Mouse (Mus musculus) splenic B cell, adult 2 months (primary cell): ENCODE results near the gene Serinc4.

Source experiments
- DNase-seq: peaks from one replicate; pipeline ENCODE4 v3.0.0-alpha.2; 2011; ENCODE audit warnings: low read depth, low spot score
- H3K27me3 ChIP-seq: 2 replicates; pipeline ENCODE4 v1.6.1; 2012; ENCODE audit warnings: mild to moderate bottlenecking, low read length, moderate library complexity, mixed read lengths; ENCODE audit not compliant: control insufficient read depth, poor library complexity, insufficient read depth, severe bottlenecking
- H3K36me3 ChIP-seq: 2 replicates; pipeline ENCODE4 v1.6.1; 2012; ENCODE audit warnings: mild to moderate bottlenecking, low read length, moderate library complexity, mixed read lengths; ENCODE audit not compliant: control insufficient read depth, poor library complexity, insufficient read depth, severe bottlenecking

Serinc4 gene

DNA sequence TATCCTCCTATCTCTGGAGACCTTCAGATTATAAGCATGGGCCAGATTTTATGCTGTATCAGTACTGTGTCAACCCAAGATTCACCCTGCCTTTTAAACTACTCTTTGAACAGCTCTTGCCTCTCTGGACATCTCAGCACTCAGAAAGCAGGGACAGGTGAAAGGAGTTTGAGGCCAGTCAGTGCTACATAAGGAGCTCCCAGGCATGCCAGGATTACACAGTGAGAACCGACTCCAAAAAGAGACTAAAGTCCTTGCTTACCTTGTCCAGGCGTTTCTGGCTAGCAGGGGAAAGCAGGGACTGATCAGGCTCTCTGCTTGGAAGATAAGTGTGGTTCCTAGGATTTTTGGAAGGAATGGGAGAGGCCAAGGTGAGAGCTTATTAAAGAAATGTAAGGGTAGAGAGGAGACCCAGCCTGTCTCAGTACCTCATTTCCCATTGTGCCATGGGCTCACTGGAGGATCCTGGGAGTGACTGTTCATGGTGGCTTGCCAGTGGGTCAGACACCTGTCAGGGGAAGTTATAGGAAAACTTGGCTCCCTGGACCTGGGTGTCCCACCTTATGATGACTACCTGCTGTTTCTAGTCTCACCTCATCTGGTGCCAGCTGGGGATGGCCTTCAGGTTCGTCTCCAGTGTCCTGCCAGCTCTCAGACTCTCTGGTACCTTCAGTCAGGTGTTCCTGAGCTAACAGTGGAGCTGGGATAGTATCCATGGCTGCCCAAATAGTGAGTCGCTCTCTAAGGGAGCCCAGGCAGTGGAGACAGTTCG is 15.6 kb downstream of the Serinc4 start:
- H3K27me3 ChIP-seq, result no peaks in the 10 kb centered on the region
- no peak for DNase-seq
- H3K36me3 ChIP-seq, result peaks cover 7% of the 10 kb centered on the region

DNA sequence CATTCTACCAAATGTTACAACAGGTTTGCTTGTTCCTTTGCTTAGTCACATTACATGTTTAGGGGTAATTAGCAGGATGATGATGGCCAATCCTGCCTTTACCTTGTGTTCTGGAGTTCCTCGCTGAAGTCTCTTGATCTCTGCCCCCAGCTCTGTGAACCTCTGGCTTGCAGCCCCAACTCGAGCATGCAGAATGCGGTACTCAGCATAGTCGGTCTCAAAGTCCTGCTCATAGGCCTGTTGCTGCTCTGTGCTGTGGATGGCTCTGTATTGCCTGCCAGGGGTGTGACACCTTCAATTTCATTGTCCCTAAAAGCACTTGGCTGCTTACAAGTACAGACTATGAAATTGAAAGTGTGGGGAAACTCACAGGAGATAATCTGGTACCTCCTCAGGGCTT is 16.8 kb downstream of the Serinc4 start:
- DNase-seq, result no peak
- no peaks in the 10 kb centered on the region for H3K27me3 ChIP-seq
- peaks cover 14% of the 10 kb centered on the region for H3K36me3 ChIP-seq

DNA sequence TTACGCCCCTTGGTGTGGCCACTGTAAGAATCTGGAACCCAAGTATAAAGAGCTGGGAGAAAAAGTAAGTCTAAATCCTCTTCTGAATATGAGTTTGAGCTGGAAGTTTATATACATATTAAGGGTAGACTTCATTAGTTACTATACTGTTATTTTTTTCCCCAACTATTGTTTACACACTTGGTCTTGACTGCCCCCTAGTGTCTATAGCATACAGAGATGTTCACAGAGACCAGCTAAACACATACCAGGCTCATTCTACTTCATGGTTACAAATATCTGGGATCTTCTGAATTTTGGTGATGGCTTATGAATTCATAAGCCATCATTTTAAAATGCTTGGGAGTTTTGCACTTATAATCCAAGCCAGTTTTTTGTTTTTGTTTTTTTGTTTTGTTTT is 21.7 kb downstream of the Serinc4 start:
- Histone ChIP-seq H3K27me3 (no peaks in the 10 kb centered on the region), H3K36me3 (peaks cover 25% of the 10 kb centered on the region)
- DNase-seq, result peak; percentile 78

DNA sequence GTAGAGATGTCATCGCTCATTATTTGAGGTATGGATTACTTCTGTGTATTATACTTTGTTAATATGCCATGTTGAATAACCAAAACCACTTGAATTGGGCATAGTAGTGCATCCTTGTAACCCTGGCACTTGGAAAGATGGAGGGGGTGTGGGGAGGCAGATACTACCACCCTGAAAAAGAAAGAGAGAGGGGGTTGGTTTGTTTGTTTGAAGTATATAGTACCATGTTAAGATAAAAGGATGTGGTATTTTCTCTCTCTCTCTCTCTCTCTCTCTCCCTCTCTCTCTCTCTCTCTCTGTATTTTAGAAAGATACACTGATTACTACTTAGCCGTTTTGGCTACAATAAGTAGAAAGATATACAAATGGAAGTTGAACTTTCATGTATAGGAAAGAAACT is 30.7 kb downstream of the Serinc4 start:
- Histone ChIP-seq H3K36me3 (peaks cover 13% of the 10 kb centered on the region), H3K27me3 (no peaks in the 10 kb centered on the region)
- DNase-seq, result no peak

DNA sequence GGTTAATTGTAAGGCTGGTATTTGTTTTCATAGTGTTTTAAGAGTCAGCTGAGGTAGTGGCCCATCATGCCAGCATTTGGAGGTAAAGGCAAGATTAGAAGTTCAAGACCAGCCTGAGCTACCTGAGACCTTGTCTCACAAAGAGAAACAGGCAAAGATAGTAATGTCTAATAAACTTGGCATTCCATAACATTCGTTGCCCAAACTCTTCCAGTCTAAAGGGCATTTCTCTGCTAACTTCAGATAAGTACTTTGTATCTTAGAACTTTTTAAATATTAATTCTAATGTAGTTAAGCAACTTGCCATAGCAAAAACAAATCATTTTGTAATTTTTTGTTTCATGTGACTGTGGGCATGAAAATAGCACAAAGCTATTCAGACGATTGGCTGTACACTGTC is 33.4 kb downstream of the Serinc4 start:
- peaks cover 6% of the 10 kb centered on the region; the same call in 1 of the 2 replicates for H3K36me3 ChIP-seq
- no peaks in the 10 kb centered on the region for H3K27me3 ChIP-seq
- no peak for DNase-seq

DNA sequence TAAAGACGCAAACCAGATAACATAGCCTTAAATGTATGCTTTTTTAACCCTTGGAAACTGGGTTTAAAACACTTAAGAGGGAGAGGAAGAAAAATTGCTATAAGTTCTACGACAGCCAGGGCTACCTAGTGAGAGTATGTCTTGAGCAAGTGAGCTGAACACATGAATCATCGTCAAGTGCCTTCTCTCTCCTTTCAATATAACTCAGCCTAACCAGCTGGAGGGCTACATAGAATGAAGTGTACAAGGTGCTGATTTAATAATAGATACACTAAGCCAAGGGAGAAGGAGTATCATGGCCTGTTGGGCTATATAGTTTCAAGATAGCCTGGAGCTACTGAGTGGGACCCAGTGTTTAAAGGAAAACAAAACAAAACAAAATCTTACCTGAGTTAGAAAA is 38.1 kb downstream of the Serinc4 start:
- H3K27me3 ChIP-seq, result no peaks in the 10 kb centered on the region
- no peak for DNase-seq

DNA sequence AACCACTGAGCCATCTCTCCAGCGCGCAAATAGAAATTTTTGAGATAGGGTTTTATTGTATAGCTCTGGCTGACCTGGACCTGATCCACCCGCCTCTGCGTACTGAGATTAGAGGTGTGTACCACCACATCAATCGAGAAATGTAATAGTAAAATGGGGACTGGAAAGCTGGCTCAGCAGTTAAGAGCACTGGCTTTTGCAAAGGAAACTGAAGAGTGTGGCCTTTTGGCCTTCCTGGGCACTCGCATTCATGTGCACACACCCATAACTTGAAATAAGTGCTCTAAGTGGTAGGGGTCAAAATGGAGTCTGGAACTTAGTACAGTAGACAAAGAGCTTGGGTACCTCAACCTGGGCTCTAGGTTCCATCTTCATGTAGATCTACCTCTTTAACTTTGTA is 40.2 kb downstream of the Serinc4 start:
- no peak for DNase-seq
- Histone ChIP-seq H3K36me3 (0 out of 2 replicates have a peak, but pooled peaks cover 4% of the 10 kb centered on the region), H3K27me3 (no peaks in the 10 kb centered on the region)

More for the DNA sequence above, 38.1 kb downstream of the Serinc4 start:
- peaks cover 6% of the 10 kb centered on the region; the same call in 1 of the 2 replicates for H3K36me3 ChIP-seq

DNA sequence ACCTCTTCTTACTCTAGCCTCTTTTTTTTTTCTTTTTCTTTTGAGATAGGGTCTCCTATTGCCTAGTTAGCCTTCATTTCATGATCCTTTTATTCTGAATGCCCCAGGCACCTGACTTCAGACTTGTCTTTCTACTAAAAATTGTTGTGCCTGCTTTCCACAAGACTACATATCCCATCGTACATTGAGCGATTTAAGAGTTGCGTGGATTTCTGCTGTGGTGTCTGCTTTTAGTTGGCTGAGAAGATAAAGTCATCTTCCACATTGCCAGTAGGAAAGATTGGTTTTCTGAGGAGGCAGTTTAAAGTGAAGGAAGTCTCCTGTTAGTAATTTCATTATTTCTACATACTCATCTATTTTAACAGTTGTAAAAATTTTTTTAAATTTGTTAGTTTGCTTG is 41.0 kb downstream of the Serinc4 start:
- no peak for DNase-seq
- H3K36me3 ChIP-seq, result 0 out of 2 replicates have a peak, but pooled peaks cover 4% of the 10 kb centered on the region
- no peaks in the 10 kb centered on the region for H3K27me3 ChIP-seq

DNA sequence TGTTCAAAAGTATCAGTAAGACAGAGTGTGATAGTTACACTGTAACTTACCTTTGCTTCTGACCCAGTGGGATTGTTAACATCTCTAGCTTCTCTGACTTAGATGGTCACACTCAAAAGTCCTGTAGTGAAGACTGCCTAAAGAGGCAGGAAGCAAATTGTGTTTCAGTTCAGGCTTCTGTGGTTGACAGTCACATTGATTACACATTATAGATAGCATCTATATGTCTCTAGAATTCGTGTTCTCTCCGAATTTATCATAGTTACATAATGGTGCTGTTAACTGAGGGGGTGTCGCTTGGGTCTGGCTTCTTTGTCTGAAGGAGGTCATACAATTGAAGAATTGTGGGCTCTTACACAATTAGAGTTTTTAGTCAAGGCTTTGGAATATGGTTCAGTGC is 41.5 kb downstream of the Serinc4 start:
- no peak for DNase-seq
- Histone ChIP-seq H3K27me3 (no peaks in the 10 kb centered on the region), H3K36me3 (0 out of 2 replicates have a peak, but pooled peaks cover 4% of the 10 kb centered on the region)

DNA sequence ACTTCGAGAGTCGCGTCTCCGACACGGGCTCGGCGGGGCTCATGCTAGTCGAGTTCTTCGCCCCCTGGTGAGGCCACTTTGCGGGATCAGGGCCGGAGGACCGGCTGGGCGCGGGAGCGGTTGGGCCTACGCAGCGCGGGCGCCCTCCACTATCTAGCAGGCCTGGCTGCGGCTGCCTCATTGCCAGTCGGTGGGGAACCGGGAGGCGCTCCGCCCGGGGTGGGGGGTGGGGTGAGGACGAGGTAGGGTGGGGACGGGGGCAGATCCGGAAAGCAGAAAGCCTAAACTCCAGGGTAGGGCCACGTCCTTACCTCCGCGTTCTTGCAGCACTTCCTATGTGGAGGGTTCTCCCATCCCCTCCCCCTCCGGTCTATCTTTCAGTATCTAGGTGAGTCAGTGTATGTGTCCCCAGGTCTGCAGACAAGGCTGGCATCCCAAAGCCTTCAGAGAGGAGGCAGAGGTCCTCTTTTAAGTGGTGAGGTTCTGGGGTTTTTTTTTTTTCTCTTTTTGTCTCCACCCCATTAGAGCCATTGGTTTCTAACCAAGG is 42.4 kb downstream of the Serinc4 start:
- H3K27me3 ChIP-seq, result no peaks in the 10 kb centered on the region
- H3K36me3 ChIP-seq, result 0 out of 2 replicates have a peak, but pooled peaks cover 4% of the 10 kb centered on the region
- DNase-seq, result peak; percentile 57

DNA sequence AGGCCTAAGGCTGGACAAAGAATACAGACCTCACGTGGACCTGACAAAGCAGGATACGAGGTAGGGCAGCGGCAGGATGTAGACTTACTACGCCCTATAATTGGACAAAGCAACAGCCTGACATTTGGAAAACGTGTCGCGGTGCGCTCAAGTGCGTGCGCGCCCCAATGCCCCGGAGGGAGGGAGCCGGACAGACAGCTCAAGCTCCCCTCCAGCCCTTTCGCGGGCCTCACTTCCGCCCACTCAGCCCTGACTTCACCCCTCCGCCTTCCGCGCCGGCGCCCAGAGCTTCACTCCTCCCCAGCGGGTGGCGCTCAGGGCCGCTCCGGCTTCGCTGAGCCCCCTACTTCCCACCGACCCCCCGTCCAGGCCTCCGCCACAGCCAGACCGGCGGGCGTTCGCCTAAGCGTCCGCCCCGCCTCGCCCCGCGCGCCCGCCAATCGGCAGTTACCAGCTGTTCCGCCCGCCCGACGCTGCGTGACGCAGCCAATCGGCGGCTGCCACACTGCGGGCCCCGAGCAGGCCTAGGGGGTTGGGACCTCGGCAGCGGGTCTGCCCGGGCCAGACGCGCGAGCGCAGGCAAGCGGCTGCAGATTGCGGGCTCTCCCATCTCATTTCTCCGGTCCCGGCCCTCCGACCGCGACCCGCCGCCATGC is 43.1 kb downstream of the Serinc4 start, which contains the start of the genes Pdia3 and Catsper2:
TSS of gene Pdia3 (plus strand) at position 389 of the 656 bp plus-strand sequence.
TSS of gene Catsper2 (minus strand) at position 406 of the 656 bp plus-strand sequence.
- peak; percentile 93 for DNase-seq
- Histone ChIP-seq H3K36me3 (0 out of 2 replicates have a peak, but pooled peaks cover 2% of the 10 kb centered on the region), H3K27me3 (no peaks in the 10 kb centered on the region)

DNA sequence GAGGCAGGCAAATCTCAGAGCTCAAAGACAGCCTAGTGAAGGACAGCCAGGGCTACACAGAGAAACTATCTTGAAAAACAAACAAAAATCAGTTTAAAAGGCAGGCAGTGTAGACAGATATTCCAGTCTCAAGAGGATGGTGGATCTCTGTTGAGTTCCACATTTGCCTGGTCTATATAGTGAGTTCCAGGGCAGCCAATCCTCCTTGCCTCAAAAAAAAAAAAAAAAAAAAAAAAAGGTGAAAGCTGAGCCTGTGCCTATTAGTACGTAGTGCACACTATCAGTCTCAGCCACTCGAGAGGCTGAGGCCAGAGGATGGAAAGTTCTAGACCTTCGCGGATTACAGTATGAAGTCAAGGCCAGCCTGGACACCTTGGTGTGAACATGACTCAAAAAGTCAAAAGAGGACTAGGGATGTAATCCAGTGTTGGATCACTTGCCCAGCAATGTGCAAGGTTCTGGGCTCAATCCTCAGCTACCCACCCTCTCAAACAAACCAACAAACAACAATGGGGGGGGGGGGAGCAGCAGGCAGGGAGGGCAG is 43.7 kb downstream of the Serinc4 start:
- 0 out of 2 replicates have a peak, but pooled peaks cover 2% of the 10 kb centered on the region for H3K36me3 ChIP-seq
- H3K27me3 ChIP-seq, result no peaks in the 10 kb centered on the region
- no peak for DNase-seq

DNA sequence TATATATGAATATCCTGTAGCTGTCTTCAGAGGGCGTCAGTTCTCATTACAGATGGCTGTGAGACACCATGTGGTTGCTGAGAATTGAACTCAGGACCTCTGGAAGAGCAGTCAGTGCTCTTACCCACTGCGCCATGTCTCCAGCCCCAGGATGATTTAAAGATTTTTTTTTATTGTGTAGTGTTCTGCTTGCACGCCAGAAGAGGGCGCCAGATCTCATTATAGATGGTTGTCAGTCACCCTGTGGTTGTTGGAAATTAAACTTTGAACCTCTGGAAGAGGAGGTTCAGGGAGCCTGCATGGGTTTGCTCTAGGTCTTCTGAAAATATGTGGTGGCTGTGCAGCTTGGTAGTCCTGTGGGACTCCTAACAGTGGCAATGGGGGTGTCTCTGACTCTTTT is 48.4 kb downstream of the Serinc4 start:
- Histone ChIP-seq H3K36me3 (no peaks in the 10 kb centered on the region), H3K27me3 (no peaks in the 10 kb centered on the region)
- peak; percentile 81 for DNase-seq

DNA sequence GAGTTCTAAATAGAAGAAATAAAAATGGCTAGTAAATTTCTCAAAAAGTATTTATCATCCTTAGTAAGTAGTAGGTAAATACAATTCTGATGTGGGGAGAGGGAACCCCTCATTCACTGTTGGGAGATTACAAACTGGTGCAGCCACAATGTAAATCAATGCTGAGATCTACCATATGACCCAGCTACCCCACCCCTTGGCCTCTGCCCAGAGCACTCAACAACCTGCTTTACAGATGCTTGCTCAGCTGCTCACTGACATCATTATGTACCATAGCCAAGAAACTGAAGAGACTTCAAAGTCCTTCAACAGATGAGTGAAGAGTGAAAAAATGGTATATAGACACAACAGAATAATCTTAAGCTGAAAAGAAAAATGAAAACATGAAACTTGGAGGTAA is 53.3 kb downstream of the Serinc4 start:
- H3K27me3 ChIP-seq, result no peaks in the 10 kb centered on the region
- H3K36me3 ChIP-seq, result no peaks in the 10 kb centered on the region
- DNase-seq, result no peak

DNA sequence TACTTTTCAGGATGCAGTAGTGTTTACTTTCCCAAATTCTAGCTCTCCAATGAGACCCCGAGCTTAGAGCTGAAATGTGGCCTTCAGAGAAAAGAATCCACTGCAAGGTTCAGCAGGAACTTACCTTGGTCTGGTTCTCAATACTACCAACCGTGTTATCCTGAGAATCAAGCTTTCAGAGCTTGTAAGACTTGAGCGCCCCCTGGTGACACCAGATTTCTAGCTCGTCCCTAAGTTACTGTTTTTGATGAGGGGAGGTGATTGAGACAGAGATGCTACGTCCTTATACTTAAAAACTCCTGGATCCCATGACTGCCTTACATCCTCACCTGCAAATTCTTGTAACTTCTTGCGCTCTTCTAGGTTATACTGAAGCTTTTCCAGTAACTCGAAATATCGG is 60.0 kb downstream of the Serinc4 start:
- DNase-seq, result peak; percentile 83
- Histone ChIP-seq H3K36me3 (no peaks in the 10 kb centered on the region), H3K27me3 (no peaks in the 10 kb centered on the region)
